Mouse (Mus musculus): ENCODE data around the gene Ugt1a7c. TPM values are rescaled to one million over a fixed set of nuclear protein-coding genes. Genes with fewer than 3 reads are reported as not detected.
"Not testable (repeated sequence)": the region's sequence is repeated elsewhere in the genome, so short reads cannot be mapped to it uniquely, and the experiment has no call there.

Gene Ugt1a7c
- 57.4 and 60.9 TPM in 2 replicates for polyA plus RNA-seq (2015; fragmentation: Nextera tagmentation; extraction: Ambion mirVana)

DNA sequence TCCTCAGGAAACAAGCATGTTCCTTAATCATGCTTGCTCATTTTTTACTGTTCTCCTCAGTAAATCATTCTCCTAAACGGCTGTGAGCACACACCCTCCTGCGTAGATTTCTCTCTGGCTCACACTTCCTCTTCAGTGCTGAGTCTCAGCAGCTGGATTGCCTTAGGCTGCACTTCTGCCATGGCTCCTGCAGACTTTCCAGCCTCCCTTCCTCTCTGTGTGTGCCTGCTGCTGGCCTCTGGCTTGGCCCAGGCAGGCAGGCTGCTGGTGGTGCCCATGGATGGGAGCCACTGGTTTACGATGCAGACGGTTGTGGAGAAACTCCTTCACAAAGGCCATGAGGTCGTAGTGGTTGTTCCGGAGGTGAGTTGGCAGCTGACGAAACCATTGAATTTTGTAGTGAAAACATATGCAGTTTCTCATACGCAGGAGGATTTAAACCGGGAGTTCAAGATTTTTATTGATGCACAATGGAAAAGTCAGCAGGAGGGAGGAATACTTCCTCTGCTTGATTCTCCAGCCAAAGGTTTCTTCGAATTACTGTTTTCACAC, at the start of gene Ugt1a7c:
Ugt1a7c (plus strand) TSS at position 122 of the 552 bp plus-strand sequence.
- Histone ChIP-seq H3K4me2 (replicated peaks; ENCODE audit: low read depth) (peak within 1 kb of the TSS; percentile 66), H3K4me1 (replicated peaks; ENCODE audit: control insufficient read depth, insufficient read depth, low read length) (no peaks in the 10 kb centered on the region), H3K27ac (ENCODE audit: low read depth, low read length) (peak within 1 kb of the TSS; percentile 81), H3K36me3 (ENCODE audit: control insufficient read depth, insufficient read depth) (no peaks in the 10 kb centered on the region), H3K27me3 (replicated peaks; ENCODE audit: control insufficient read depth, insufficient read depth, low read length) (no peaks in the 10 kb centered on the region), H3K9ac (ENCODE audit: low read depth, low read length) (peak within 1 kb of the TSS; percentile 34; the same call in 1 of the 2 replicates), H3K9me3 (ENCODE audit: control insufficient read depth) (no peaks in the 10 kb centered on the region), H3K4me3 (ENCODE audit: low read depth, low read length) (peak within 1 kb of the TSS; percentile 39)
- 9% methylated on average over 10 of the region's 10 CpGs for WGBS
- TF ChIP-seq CTCF (IDR thresholded peaks at IDR 0.05; ENCODE audit: low read depth), result no peak
- peak; percentile 67 for ATAC-seq

DNA sequence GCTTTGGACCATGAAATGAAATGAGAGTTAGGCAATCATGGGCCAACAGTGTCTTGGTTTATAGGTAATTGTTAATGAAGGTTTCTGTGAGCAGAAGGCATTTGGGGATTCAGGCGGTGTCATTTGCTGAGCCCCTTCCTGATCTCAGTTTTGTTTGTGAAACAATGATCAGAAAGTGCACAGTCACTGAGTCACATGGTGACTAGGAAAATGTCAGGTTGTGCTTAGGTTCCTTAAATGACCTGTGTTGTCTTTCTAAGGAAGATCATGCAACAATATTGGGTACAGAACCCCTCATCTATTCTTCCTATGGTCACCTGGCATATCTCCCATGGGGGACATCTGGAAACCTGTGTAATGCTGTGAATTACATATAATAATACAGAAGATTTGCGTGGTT, 47.5 kb upstream of the Ugt1a7c start:
- not testable (repeated sequence) for H3K4me2 ChIP-seq (replicated peaks; ENCODE audit: low read depth); H3K9me3 ChIP-seq (ENCODE audit: control insufficient read depth); H3K4me1 ChIP-seq (replicated peaks; ENCODE audit: control insufficient read depth, insufficient read depth, low read length); H3K36me3 ChIP-seq (ENCODE audit: control insufficient read depth, insufficient read depth); H3K27ac ChIP-seq (ENCODE audit: low read depth, low read length); H3K27me3 ChIP-seq (replicated peaks; ENCODE audit: control insufficient read depth, insufficient read depth, low read length); H3K4me3 ChIP-seq (ENCODE audit: low read depth, low read length); ATAC-seq; H3K9ac ChIP-seq (ENCODE audit: low read depth, low read length)
- 92% methylated on average over 2 of the region's 2 CpGs for WGBS

DNA sequence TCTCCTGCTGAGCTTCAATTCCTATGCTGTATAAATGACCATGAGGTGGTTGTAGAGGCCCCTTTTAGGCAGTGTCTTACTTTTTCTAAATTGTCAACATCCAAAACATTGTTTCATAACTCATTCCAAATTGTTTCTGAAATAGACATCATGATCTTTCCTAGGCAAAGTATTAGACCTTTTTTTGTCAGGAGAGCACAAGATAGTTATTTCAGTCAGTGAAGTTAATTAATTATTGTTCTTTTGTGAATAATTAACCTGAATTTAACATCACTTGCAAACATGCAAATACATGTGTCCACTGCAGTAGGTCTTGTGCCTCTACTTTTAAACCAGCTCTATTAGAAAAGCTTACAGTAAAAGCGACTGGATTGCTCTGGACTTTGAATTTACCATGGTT, 39.8 kb upstream of the Ugt1a7c start, which contains the start of gene Ugt1a10:
Ugt1a10 (plus strand) TSS at position 301 of the 400 bp plus-strand sequence.
- TF ChIP-seq CTCF (IDR thresholded peaks at IDR 0.05; ENCODE audit: low read depth), result no peak
- no peak within 1 kb of the TSS for H3K9ac ChIP-seq (ENCODE audit: low read depth, low read length)
- WGBS, result 54% methylated on average over 1 of the region's 1 CpGs
- ATAC-seq, result no peak
- no peaks in the 10 kb centered on the region for H3K27me3 ChIP-seq (replicated peaks; ENCODE audit: control insufficient read depth, insufficient read depth, low read length)
- no peak within 1 kb of the TSS for H3K27ac ChIP-seq (ENCODE audit: low read depth, low read length)
- H3K36me3 ChIP-seq (ENCODE audit: control insufficient read depth, insufficient read depth), result no peaks in the 10 kb centered on the region
- no peaks in the 10 kb centered on the region for H3K4me1 ChIP-seq (replicated peaks; ENCODE audit: control insufficient read depth, insufficient read depth, low read length)
- no peak within 1 kb of the TSS for H3K4me2 ChIP-seq (replicated peaks; ENCODE audit: low read depth)
- H3K9me3 ChIP-seq (ENCODE audit: control insufficient read depth), result no peaks in the 10 kb centered on the region
- H3K4me3 ChIP-seq (ENCODE audit: low read depth, low read length), result no peak within 1 kb of the TSS

DNA sequence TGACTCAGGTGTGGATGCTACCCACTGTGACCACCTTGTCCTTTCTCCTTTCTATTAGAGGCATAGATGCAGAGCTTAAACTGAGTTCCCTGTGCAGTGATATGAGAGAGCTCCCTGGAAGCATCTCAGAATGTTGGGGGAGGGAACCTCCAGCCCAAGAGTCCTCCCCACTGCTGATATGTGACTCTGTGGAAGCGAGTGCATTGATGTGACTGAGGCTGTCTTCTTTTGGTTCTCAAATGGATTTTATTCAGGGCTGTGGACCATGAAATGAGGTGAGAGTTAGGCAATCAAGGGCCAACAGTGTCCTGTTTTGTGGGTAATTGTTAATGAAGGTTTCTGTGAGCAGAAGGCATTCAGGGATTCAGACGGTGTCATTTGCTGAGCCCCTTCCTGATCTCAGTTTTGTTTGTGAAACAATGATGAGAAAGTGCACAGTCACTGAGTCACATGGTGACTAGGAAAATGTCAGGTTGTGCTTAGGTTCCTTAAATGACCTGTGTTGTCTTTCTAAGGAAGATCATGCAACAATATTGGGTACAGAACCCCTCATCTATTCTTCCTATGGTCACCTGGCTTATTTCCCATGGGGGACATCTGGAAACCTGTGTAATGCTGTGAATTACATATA, 28.3 kb upstream of the Ugt1a7c start:
- H3K4me1 ChIP-seq (replicated peaks; ENCODE audit: control insufficient read depth, insufficient read depth, low read length); H3K36me3 ChIP-seq (ENCODE audit: control insufficient read depth, insufficient read depth); H3K27me3 ChIP-seq (replicated peaks; ENCODE audit: control insufficient read depth, insufficient read depth, low read length); ATAC-seq; H3K4me3 ChIP-seq (ENCODE audit: low read depth, low read length); H3K4me2 ChIP-seq (replicated peaks; ENCODE audit: low read depth); H3K27ac ChIP-seq (ENCODE audit: low read depth, low read length); H3K9me3 ChIP-seq (ENCODE audit: control insufficient read depth); H3K9ac ChIP-seq (ENCODE audit: low read depth, low read length): not testable (repeated sequence)
- WGBS, result 60% methylated on average over 1 of the region's 2 CpGs

DNA sequence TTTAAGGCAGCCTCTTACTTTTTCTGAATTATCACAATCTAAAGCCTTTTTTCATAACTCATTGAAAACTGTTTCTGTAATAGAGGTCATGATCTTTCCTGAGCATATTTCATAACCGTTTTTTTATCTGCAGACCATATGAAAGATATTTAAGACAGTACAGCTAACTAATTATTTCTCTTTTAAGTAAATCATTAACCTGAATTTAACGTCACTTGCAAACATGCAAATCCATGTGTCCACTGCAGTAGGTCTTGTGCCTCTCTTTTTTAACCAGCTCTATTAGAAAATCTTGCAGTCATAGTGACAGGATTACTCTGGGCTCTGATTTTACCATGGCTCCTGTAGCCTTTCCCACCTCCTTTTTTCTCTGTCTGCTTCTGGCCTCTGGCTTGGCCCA, 24.4 kb upstream of the Ugt1a7c start, which contains the start of gene Ugt1a9:
Ugt1a9 (plus strand) TSS at position 306 of the 400 bp plus-strand sequence.
- 0 out of 2 replicates have a peak, but pooled peaks cover 2% of the 10 kb centered on the region for H3K4me1 ChIP-seq (replicated peaks; ENCODE audit: control insufficient read depth, insufficient read depth, low read length)
- H3K9ac ChIP-seq (ENCODE audit: low read depth, low read length), result no peak within 1 kb of the TSS
- ATAC-seq, result peak; percentile 64
- H3K27ac ChIP-seq (ENCODE audit: low read depth, low read length), result peak within 1 kb of the TSS; percentile 3; the same call in 1 of the 2 replicates
- TF ChIP-seq CTCF (IDR thresholded peaks at IDR 0.05; ENCODE audit: low read depth), result no peak
- H3K27me3 ChIP-seq (replicated peaks; ENCODE audit: control insufficient read depth, insufficient read depth, low read length), result no peaks in the 10 kb centered on the region
- WGBS, result 45% methylated on average over 2 of the region's 2 CpGs
- no peak within 1 kb of the TSS for H3K4me3 ChIP-seq (ENCODE audit: low read depth, low read length)
- no peaks in the 10 kb centered on the region for H3K36me3 ChIP-seq (ENCODE audit: control insufficient read depth, insufficient read depth)
- peak within 1 kb of the TSS; percentile 21 for H3K4me2 ChIP-seq (replicated peaks; ENCODE audit: low read depth)
- H3K9me3 ChIP-seq (ENCODE audit: control insufficient read depth), result no peaks in the 10 kb centered on the region

DNA sequence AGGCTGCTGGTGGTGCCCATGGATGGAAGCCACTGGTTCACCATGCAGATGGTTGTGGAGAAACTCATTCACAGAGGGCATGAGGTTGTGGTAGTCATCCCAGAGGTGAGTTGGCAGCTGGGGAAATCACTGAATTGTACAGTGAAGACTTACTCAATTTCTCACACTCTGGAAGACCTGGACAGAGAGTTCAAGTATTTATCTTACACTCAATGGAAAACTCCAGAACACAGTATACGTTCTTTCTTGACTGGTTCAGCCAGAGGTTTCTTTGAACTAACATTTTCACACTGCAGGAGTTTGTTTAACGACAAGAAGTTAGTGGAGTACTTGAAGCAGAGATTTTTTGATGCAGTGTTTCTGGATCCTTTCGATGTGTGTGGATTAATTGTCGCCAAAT, 24.0 kb upstream of the Ugt1a7c start:
- Histone ChIP-seq H3K36me3 (ENCODE audit: control insufficient read depth, insufficient read depth) (no peaks in the 10 kb centered on the region), H3K27me3 (replicated peaks; ENCODE audit: control insufficient read depth, insufficient read depth, low read length) (no peaks in the 10 kb centered on the region), H3K4me3 (ENCODE audit: low read depth, low read length) (no peak overlapping the region), H3K9ac (ENCODE audit: low read depth, low read length) (no peak overlapping the region), H3K9me3 (ENCODE audit: control insufficient read depth) (no peaks in the 10 kb centered on the region), H3K4me2 (replicated peaks; ENCODE audit: low read depth) (peak overlapping the region; percentile 21), H3K27ac (ENCODE audit: low read depth, low read length) (peak overlapping the region; percentile 3; the same call in 1 of the 2 replicates), H3K4me1 (replicated peaks; ENCODE audit: control insufficient read depth, insufficient read depth, low read length) (0 out of 2 replicates have a peak, but pooled peaks cover 2% of the 10 kb centered on the region)
- ATAC-seq, result 0 out of 2 replicates have a peak, but pooled peaks have one; percentile 27
- 72% methylated on average over 4 of the region's 4 CpGs for WGBS
- no peak for TF ChIP-seq CTCF (IDR thresholded peaks at IDR 0.05; ENCODE audit: low read depth)
